In the genomic region with DNA sequence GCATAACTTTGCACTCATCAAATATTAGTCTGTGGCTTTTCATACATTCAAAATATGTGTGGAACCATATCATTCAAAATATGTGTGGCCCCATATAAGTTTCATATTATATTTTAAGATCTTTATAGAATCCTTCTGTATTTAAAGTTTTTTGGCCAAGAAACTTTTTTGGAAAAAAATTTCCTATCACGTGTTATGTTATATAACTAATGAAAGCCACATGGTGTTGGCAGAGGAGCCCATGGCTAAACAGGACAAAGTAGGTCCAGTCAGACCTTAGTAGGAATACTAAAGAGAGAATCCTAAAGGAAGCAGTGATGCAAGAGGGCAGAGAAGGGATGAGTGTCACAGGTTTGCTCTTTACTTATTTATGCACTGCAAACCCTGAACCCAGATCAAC, we compare ENCODE assay signal across 17 mouse cellular contexts.
"Had no signal": no experiment of that assay in that cellular context is flagged by ENCODE, and none has a peak within 500 bp of the region (broad histone marks: within the 10 kb centered on the region; RNA-seq: fewer than 3 reads in every experiment).

No protein-coding gene starts in this region.

- H3K9ac ChIP-seq: liver, postnatal 0 days; lung, embryonic 15.5 days; midbrain, embryonic 13.5 days; midbrain, embryonic 15.5 days; neural tube, embryonic 12.5 days; stomach, embryonic 15.5 days had no signal

- H3K27me3 ChIP-seq: lung, embryonic 15.5 days; megakaryocyte, embryonic 14.5 days; midbrain, embryonic 13.5 days; midbrain, embryonic 15.5 days; neural tube, embryonic 12.5 days; stomach, embryonic 15.5 days had no signal

- ATAC-seq: liver, postnatal 0 days; lung, postnatal 0 days; midbrain, embryonic 13.5 days; midbrain, embryonic 15.5 days had no signal

- H3K4me3 ChIP-seq: lung, embryonic 15.5 days; megakaryocyte, embryonic 14.5 days; midbrain, embryonic 13.5 days; midbrain, embryonic 15.5 days; neural tube, embryonic 12.5 days; stomach, embryonic 15.5 days had no signal

- H3K27ac ChIP-seq: lung, embryonic 15.5 days; macrophage; midbrain, embryonic 13.5 days; midbrain, embryonic 15.5 days; neural tube, embryonic 12.5 days; stomach, embryonic 15.5 days; stomach, postnatal 0 days had no signal

- H3K4me1 ChIP-seq: lung, embryonic 15.5 days; megakaryocyte, embryonic 14.5 days; midbrain, embryonic 13.5 days; midbrain, embryonic 15.5 days; neural tube, embryonic 12.5 days; stomach, embryonic 15.5 days had no signal

- DNase-seq: liver, postnatal 0 days; lung, adult 2 months; lung, postnatal 14 days; lung, postnatal 36 days; thymus, adult 2 months; thymus, postnatal 25 days; thymus, postnatal 4 days had no signal

- H3K9me3 ChIP-seq: lung, embryonic 15.5 days; megakaryocyte, embryonic 14.5 days; midbrain, embryonic 13.5 days; midbrain, embryonic 15.5 days; neural tube, embryonic 12.5 days; stomach, embryonic 15.5 days had no signal

- H3K36me3 ChIP-seq: lung, embryonic 15.5 days; midbrain, embryonic 13.5 days; midbrain, embryonic 15.5 days; neural tube, embryonic 12.5 days; stomach, embryonic 15.5 days had no signal

- H3K4me2 ChIP-seq: lung, embryonic 15.5 days; midbrain, embryonic 11.5 days; midbrain, embryonic 13.5 days; midbrain, embryonic 15.5 days; neural tube, embryonic 12.5 days; stomach, embryonic 15.5 days had no signal
